Mouse (Mus musculus): ENCODE measurements around the gene AA986860.

Gene AA986860

GRCm38 (mm10) chr1:130775691-130776331 lies 44.0 kb downstream of the AA986860 start:
- DNase-seq (ENCODE audit: low spot score): no peak

- DNase-seq (ENCODE audit: low spot score): no peak
These were observed 44.9 kb downstream of the AA986860 start for GRCm38 (mm10) chr1:130776645-130777044.

GRCm38 (mm10) chr1:130779867-130780266 lies 48.1 kb downstream of the AA986860 start:
- DNase-seq (ENCODE audit: low spot score): no peak

- DNase-seq (ENCODE audit: low spot score): no peak
These were observed 52.3 kb downstream of the AA986860 start for GRCm38 (mm10) chr1:130784054-130784453.

GRCm38 (mm10) chr1:130787001-130787400 lies 55.2 kb downstream of the AA986860 start:
- DNase-seq (ENCODE audit: low spot score): no peak

- no peak for DNase-seq (ENCODE audit: low spot score)
These were observed 58.0 kb downstream of the AA986860 start for GRCm38 (mm10) chr1:130789512-130790451.

All from left cerebral cortex, adult 11 months (tissue).